Mouse (Mus musculus): ENCODE measurements around the gene Ahcy. TPM values are rescaled to one million over a fixed set of nuclear protein-coding genes. Genes with fewer than 3 reads are reported as not detected.

Ahcy gene
- polyA plus RNA-seq, 1 experiment from 2014 or later: 6.3 TPM

GRCm38 (mm10) chr2:155091743-155092075 is 17.4 kb upstream of the Ahcy start:
- POLR2A ChIA-PET: no interaction called here
- in situ Hi-C loops (cut with MboI; ENCODE audit: low pct_unique_long_range_greater_than_20kb): loop anchor here (25.0 kb wide), 1 partner anchor 296 kb away; the partner anchor contains the start of gene Trp53inp2
- CTCF ChIA-PET: interaction anchor here (1.6 kb wide), 1 partner anchor 10 kb away, joined by 5 read pairs; no protein-coding TSS in a partner anchor
- DNase-seq (ENCODE audit: low read depth, low spot score) (no peak), ATAC-seq (no peak)
- no peak for TF ChIP-seq CTCF (IDR thresholded peaks at IDR 0.05)
- no peaks in the 10 kb centered on the region for H3K27me3 ChIP-seq

- ATAC-seq: no peak
- in situ Hi-C loops (cut with MboI; ENCODE audit: low pct_unique_long_range_greater_than_20kb): loop anchor here (25.0 kb wide), 1 partner anchor 296 kb away; the partner anchor contains the start of gene Trp53inp2
- no peak for TF ChIP-seq CTCF (IDR thresholded peaks at IDR 0.05)
- no peaks in the 10 kb centered on the region for H3K27me3 ChIP-seq
- ChIA-PET POLR2A (interaction anchor here (0.6 kb wide), 1 partner anchor 98 kb away, joined by 3 read pairs; no protein-coding TSS in a partner anchor), CTCF (interaction anchor here (1.6 kb wide), 1 partner anchor 10 kb away, joined by 5 read pairs; no protein-coding TSS in a partner anchor)
- no peak for DNase-seq (ENCODE audit: low read depth, low spot score)
Observed at GRCm38 (mm10) chr2:155090909-155091742, 16.8 kb upstream of the Ahcy start.

- ChIA-PET CTCF (no interaction called here), POLR2A (no interaction called here)
- in situ Hi-C loops (cut with MboI; ENCODE audit: low pct_unique_long_range_greater_than_20kb): loop anchor here (10.0 to 25.0 kb wide), 2 partner anchors 117 to 299 kb away; partner anchors contain the start of gene Trp53inp2
- H3K27me3 ChIP-seq: no peaks in the 10 kb centered on the region
- DNase-seq (ENCODE audit: low read depth, low spot score) (no peak), ATAC-seq (no peak)
- no peak for TF ChIP-seq CTCF (IDR thresholded peaks at IDR 0.05)
Observed at GRCm38 (mm10) chr2:155088264-155088663, 14.0 kb upstream of the Ahcy start.

GRCm38 (mm10) chr2:155086328-155086727 is 12.0 kb upstream of the Ahcy start:
- ChIA-PET CTCF (no interaction called here), POLR2A (no interaction called here)
- ATAC-seq (no peak), DNase-seq (ENCODE audit: low read depth, low spot score) (no peak)
- TF ChIP-seq CTCF (IDR thresholded peaks at IDR 0.05): no peak
- no peaks in the 10 kb centered on the region for H3K27me3 ChIP-seq
- in situ Hi-C loops (cut with MboI; ENCODE audit: low pct_unique_long_range_greater_than_20kb): loop anchor here (10.0 to 25.0 kb wide), 2 partner anchors 118 to 301 kb away; partner anchors contain the start of gene Trp53inp2

GRCm38 (mm10) chr2:155084546-155084945 is 10.2 kb upstream of the Ahcy start:
- ATAC-seq (no peak), DNase-seq (ENCODE audit: low read depth, low spot score) (no peak)
- POLR2A ChIA-PET: no interaction called here
- no peak for TF ChIP-seq CTCF (IDR thresholded peaks at IDR 0.05)
- CTCF ChIA-PET: no interaction called here
- no peaks in the 10 kb centered on the region for H3K27me3 ChIP-seq
- in situ Hi-C loops (cut with MboI; ENCODE audit: low pct_unique_long_range_greater_than_20kb): loop anchor here (5.0 to 25.0 kb wide), 3 partner anchors 88 to 303 kb away; partner anchors contain the start of gene Trp53inp2

GRCm38 (mm10) chr2:155082121-155082803 is 8.0 kb upstream of the Ahcy start:
- CTCF ChIA-PET: interaction anchor here (0.8 to 1.9 kb wide), 2 partner anchors 106 to 126 kb away, joined by 3 to 6 read pairs; no protein-coding TSS in a partner anchor
- in situ Hi-C loops (cut with MboI; ENCODE audit: low pct_unique_long_range_greater_than_20kb): loop anchor here (5.0 to 25.0 kb wide), 3 partner anchors 90 to 305 kb away; partner anchors contain the start of gene Trp53inp2
- peak; percentile 94 for TF ChIP-seq CTCF (IDR thresholded peaks at IDR 0.05)
- no peak for DNase-seq (ENCODE audit: low read depth, low spot score)
- peak; percentile 92 for ATAC-seq
- POLR2A ChIA-PET: no interaction called here
- no peaks in the 10 kb centered on the region for H3K27me3 ChIP-seq

- DNase-seq (ENCODE audit: low read depth, low spot score): no peak
- in situ Hi-C loops (cut with MboI; ENCODE audit: low pct_unique_long_range_greater_than_20kb): loop anchor here (5.0 to 25.0 kb wide), 3 partner anchors 91 to 306 kb away; partner anchors contain the start of gene Trp53inp2
- no peak for ATAC-seq
- TF ChIP-seq CTCF (IDR thresholded peaks at IDR 0.05): no peak
- H3K27me3 ChIP-seq: no peaks in the 10 kb centered on the region
- ChIA-PET CTCF (interaction anchor here (0.8 kb wide), 1 partner anchor 127 kb away, joined by 3 read pairs; no protein-coding TSS in a partner anchor), POLR2A (no interaction called here)
Observed at GRCm38 (mm10) chr2:155081056-155081455, 6.8 kb upstream of the Ahcy start.

- ATAC-seq (no peak), DNase-seq (ENCODE audit: low read depth, low spot score) (no peak)
- TF ChIP-seq CTCF (IDR thresholded peaks at IDR 0.05): no peak
- H3K27me3 ChIP-seq: no peaks in the 10 kb centered on the region
- in situ Hi-C loops (cut with MboI; ENCODE audit: low pct_unique_long_range_greater_than_20kb): loop anchor here (5.0 to 25.0 kb wide), 3 partner anchors 92 to 307 kb away; partner anchors contain the start of gene Trp53inp2
- POLR2A ChIA-PET: no interaction called here
- CTCF ChIA-PET: no interaction called here
Observed at GRCm38 (mm10) chr2:155080179-155080530, 5.9 kb upstream of the Ahcy start.

- ATAC-seq: no peak
- CTCF ChIA-PET: no interaction called here
- DNase-seq (ENCODE audit: low read depth, low spot score): no peak
- H3K27me3 ChIP-seq: no peaks in the 10 kb centered on the region
- TF ChIP-seq CTCF (IDR thresholded peaks at IDR 0.05): no peak
- POLR2A ChIA-PET: no interaction called here
- in situ Hi-C loops (cut with MboI; ENCODE audit: low pct_unique_long_range_greater_than_20kb): loop anchor here (5.0 to 25.0 kb wide), 3 partner anchors 93 to 308 kb away; partner anchors contain the start of gene Trp53inp2
Observed at GRCm38 (mm10) chr2:155079500-155080178, 5.3 kb upstream of the Ahcy start.

GRCm38 (mm10) chr2:155075649-155076048 is 1.4 kb upstream of the Ahcy start:
- POLR2A ChIA-PET: no interaction called here
- in situ Hi-C loops (cut with MboI; ENCODE audit: low pct_unique_long_range_greater_than_20kb): loop anchor here (25.0 kb wide), 1 partner anchor 312 kb away; the partner anchor contains the start of gene Trp53inp2
- TF ChIP-seq CTCF (IDR thresholded peaks at IDR 0.05): no peak
- CTCF ChIA-PET: no interaction called here
- no peaks in the 10 kb centered on the region for H3K27me3 ChIP-seq
- no peak for ATAC-seq
- no peak for DNase-seq (ENCODE audit: low read depth, low spot score)
